Mouse (Mus musculus): Measurements from ENCODE around the gene Irf2bp2. TPM values are rescaled to one million over a fixed set of nuclear protein-coding genes. Genes with fewer than 3 reads are reported as not detected.

The Irf2bp2 gene
- total RNA-seq, 4 experiments from 2014 or later = 41.8 to 60.9 (median 50.3) TPM

DNA sequence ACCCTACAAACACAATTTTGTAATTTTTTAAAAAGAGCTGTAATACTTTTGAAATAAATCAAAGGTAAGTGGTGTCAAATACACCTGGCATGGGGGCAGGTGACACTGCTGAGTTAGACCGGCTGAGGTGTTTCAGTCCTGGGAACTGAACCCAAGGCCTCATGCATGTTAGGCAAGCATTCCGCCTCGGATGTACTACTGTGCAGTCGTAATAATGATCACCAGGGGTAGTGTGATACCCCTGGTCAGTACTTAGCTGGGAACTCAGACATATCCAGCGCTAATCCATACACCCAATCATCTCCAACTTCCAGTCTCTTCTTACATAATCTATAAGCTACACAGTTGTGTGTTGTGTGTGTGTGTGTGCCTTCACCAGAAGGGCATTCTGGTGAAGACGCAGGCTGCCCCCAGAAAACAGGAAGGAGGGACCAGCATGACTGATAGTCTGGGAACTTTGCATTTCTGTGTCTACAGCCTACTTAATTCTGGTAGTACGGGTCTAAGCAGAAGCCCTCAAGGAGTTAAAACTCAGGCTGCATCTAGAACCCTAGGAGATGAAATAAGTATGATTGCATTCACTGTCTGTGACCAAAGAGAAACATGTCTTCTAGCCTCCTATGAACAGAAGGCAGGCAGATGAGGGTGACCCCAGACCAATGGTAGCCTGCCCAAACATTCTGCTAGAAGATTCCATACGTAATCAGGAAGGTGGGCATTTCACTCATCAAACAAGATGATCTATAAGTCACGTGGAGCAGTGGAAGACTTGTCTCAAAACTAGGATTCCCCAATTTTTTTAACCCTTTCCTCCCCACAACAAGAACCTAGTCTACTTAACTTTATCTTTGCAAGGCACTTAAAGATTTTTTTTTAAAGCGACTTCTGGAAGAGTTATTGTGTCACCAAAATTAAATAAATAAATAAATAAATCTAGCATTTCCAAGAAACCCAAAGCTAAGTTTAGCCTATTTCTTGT is 6.9 kb downstream of the Irf2bp2 start:
- no peak for DNase-seq (ENCODE audit: low spot score)

DNA sequence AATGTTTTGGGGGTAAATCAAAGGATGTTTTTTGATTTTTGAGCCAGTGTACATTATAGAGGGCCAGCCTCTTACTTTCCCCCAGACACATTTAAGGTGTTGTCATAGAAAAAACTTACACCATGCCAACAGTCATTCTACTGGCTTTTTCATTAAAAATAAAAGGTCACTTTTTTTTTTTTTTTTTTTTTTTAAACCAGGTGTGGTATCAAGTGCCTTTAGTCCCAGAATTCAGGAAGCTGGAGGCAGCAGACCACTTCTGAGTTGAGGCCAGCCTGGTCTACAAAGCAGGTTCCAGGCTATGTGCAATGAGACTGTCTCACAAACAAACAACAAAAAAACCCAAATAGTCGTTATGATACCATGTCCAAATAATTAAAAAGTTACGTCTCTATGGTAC is 7.7 kb downstream of the Irf2bp2 start:
- DNase-seq (ENCODE audit: low spot score) = no peak

DNA sequence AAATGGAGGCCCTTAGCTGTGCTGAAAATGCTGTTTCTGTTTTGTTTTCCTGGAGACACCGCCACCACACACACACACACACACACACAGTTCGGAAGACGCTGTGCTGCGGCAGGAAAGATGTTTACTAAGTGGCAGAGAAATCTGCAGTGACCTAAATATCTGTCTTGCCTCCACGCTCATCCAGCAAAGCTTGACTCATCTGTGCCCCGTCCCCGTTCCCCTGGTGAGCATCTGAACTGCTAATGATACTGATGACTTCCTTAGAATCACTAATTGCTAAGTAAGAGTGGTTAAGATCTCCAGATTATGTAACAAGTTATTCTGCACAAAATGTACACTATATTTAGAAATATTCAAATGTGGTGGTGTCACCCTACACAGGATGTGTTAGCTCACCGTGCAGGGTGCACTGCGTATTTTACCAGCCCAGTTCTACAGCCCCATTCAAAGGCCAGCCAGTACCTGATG is 8.2 kb downstream of the Irf2bp2 start:
- peak; percentile 29 for DNase-seq (ENCODE audit: low spot score)

GRCm38 (mm10) chr8:126584844-126585231 is 8.9 kb downstream of the Irf2bp2 start:
- DNase-seq (ENCODE audit: low spot score) = peak; percentile 29

- peak; percentile 87 for DNase-seq (ENCODE audit: low spot score)
These were observed 9.6 kb downstream of the Irf2bp2 start for GRCm38 (mm10) chr8:126583971-126584843.

DNA sequence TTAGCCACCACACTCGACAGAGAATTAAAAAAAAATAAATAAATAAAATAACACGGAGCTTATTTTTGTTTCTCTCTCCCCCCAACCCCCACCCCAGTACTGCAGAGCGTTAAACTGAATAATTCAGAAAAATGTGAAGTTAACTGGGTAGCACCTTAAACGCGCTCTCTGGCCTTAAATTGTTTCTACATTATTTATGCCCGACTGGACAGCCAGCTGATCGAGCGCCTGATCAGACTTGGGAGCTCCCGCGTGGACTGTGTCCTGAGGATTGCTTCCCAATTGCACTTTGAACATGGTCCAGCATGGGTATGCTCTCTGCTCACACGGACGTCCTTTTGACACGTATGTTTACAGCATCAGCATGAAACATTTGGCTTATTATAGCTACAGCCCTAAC is 10.3 kb downstream of the Irf2bp2 start:
- peak; percentile 47 for DNase-seq (ENCODE audit: low spot score)

- peak; percentile 28 for DNase-seq (ENCODE audit: low spot score)
These were observed 10.8 kb downstream of the Irf2bp2 start for GRCm38 (mm10) chr8:126583018-126583417.

- peak; percentile 78 for DNase-seq (ENCODE audit: low spot score)
These were observed 11.3 kb downstream of the Irf2bp2 start for GRCm38 (mm10) chr8:126582509-126582908.

- no peak for DNase-seq (ENCODE audit: low spot score)
These were observed 12.1 kb downstream of the Irf2bp2 start for GRCm38 (mm10) chr8:126581662-126582061.

GRCm38 (mm10) chr8:126580826-126581225 is 13.0 kb downstream of the Irf2bp2 start:
- no peak for DNase-seq (ENCODE audit: low spot score)

- no peak for DNase-seq (ENCODE audit: low spot score)
These were observed 13.7 kb downstream of the Irf2bp2 start for GRCm38 (mm10) chr8:126580086-126580485.

GRCm38 (mm10) chr8:126578641-126579040 is 15.1 kb downstream of the Irf2bp2 start:
- DNase-seq (ENCODE audit: low spot score) = no peak

GRCm38 (mm10) chr8:126576919-126577318 is 16.9 kb downstream of the Irf2bp2 start:
- no peak for DNase-seq (ENCODE audit: low spot score)

GRCm38 (mm10) chr8:126576086-126576485 is 17.7 kb downstream of the Irf2bp2 start:
- no peak for DNase-seq (ENCODE audit: low spot score)

- DNase-seq (ENCODE audit: low spot score) = no peak
These were observed 18.7 kb downstream of the Irf2bp2 start for GRCm38 (mm10) chr8:126574882-126575637.

- no peak for DNase-seq (ENCODE audit: low spot score)
These were observed 19.9 kb downstream of the Irf2bp2 start for GRCm38 (mm10) chr8:126573878-126574277.

- no peak for DNase-seq (ENCODE audit: low spot score)
These were observed 20.6 kb downstream of the Irf2bp2 start for GRCm38 (mm10) chr8:126573079-126573694.

- peak; percentile 34 for DNase-seq (ENCODE audit: low spot score)
These were observed 22.6 kb downstream of the Irf2bp2 start for GRCm38 (mm10) chr8:126571065-126571660.

DNA sequence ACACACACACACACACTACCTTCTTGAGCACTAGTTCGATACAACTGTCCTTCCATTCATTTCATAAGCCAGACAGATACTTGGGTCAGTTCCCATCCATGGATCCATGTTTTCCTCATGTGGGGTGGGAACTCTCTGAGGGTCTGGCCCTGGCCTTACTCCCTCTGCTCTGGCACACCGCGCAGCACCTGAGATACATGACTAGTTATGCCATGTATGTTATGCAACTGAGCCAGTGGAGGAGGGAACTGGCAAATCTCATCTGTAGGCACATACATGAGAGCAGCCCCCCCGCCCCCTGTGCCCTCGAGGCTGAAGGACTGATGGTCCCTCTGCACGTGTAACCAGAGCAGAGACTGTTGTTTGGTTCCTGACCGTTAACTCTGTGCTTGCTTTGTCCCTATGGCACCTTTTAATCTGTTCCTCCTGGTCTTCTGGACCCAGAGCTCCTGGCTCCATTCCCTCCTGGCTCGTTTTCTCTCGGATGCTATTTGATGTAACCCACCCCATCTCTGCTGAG is 23.2 kb downstream of the Irf2bp2 start:
- no peak for DNase-seq (ENCODE audit: low spot score)

- no peak for DNase-seq (ENCODE audit: low spot score)
These were observed 23.7 kb downstream of the Irf2bp2 start for GRCm38 (mm10) chr8:126570046-126570445.

Measured in heart, adult 8-10 months (tissue).